Mouse (Mus musculus): ENCODE results near the gene Rdm1.

The Rdm1 gene

GRCm38 (mm10) chr11:101657886-101658750 is 31.1 kb downstream of the Rdm1 start:
- peak; percentile 81 for DNase-seq

GRCm38 (mm10) chr11:101658751-101659558 is 32.0 kb downstream of the Rdm1 start:
- peak; percentile 70 for DNase-seq

GRCm38 (mm10) chr11:101661191-101661590 is 34.2 kb downstream of the Rdm1 start:
- DNase-seq = no peak

GRCm38 (mm10) chr11:101661786-101662185 is 34.8 kb downstream of the Rdm1 start:
- DNase-seq = no peak

GRCm38 (mm10) chr11:101663229-101664027 is 36.4 kb downstream of the Rdm1 start:
- DNase-seq = no peak

- peak; percentile 93 for DNase-seq
Measured at GRCm38 (mm10) chr11:101664825-101665635, 38.0 kb downstream of the Rdm1 start, which contains the start of gene Arl4d. Gene Arl4d (plus strand): TSS chr11:101665541.

- no peak for DNase-seq
Measured at GRCm38 (mm10) chr11:101665636-101665992, 38.6 kb downstream of the Rdm1 start.

GRCm38 (mm10) chr11:101666626-101667345 is 39.8 kb downstream of the Rdm1 start:
- DNase-seq = no peak

GRCm38 (mm10) chr11:101667871-101668532 is 41.0 kb downstream of the Rdm1 start:
- no peak for DNase-seq

- no peak for DNase-seq
Measured at GRCm38 (mm10) chr11:101668546-101669261, 41.7 kb downstream of the Rdm1 start.

GRCm38 (mm10) chr11:101670334-101670733 is 43.3 kb downstream of the Rdm1 start:
- no peak for DNase-seq

- DNase-seq = no peak
Measured at GRCm38 (mm10) chr11:101671255-101671654, 44.3 kb downstream of the Rdm1 start.

GRCm38 (mm10) chr11:101673010-101673642 is 46.1 kb downstream of the Rdm1 start:
- DNase-seq = peak; percentile 38

- DNase-seq = no peak
Measured at GRCm38 (mm10) chr11:101674106-101674505, 47.1 kb downstream of the Rdm1 start.

- DNase-seq = no peak
Measured at GRCm38 (mm10) chr11:101675349-101675748, 48.4 kb downstream of the Rdm1 start.

GRCm38 (mm10) chr11:101677655-101678054 is 50.7 kb downstream of the Rdm1 start:
- DNase-seq = no peak

GRCm38 (mm10) chr11:101678770-101679169 is 51.8 kb downstream of the Rdm1 start:
- no peak for DNase-seq

GRCm38 (mm10) chr11:101679907-101680306 is 52.9 kb downstream of the Rdm1 start:
- DNase-seq = no peak

- DNase-seq = no peak
Measured at GRCm38 (mm10) chr11:101680634-101681325, 53.8 kb downstream of the Rdm1 start.
